Mouse (Mus musculus) cerebellum, adult 2 months (tissue): Measurements from ENCODE around the gene Synj2. TPM values are rescaled to one million over a fixed set of nuclear protein-coding genes. Genes with fewer than 3 reads are reported as not detected.

Source experiments
- DNase-seq, 2 experiments: peaks; one replicate each; pipeline ENCODE4 v3.0.0; 2021
- H3K27ac ChIP-seq: fragments of 200-500 bp; 2 replicates; pipeline ENCODE4 v1.5.1; 2012; ENCODE audit warnings: low read length, control low read depth, inconsistent platforms; ENCODE audit not compliant: insufficient read depth
- H3K27me3 ChIP-seq: fragments of 200-500 bp; 2 replicates; pipeline ENCODE4 v1.6.1; 2012; ENCODE audit warnings: inconsistent platforms, mild to moderate bottlenecking, low read length, moderate library complexity; ENCODE audit not compliant: control insufficient read depth, insufficient read depth
- H3K4me1 ChIP-seq: fragments of 200-500 bp; 2 replicates; pipeline ENCODE4 v1.6.1; 2011; ENCODE audit warnings: low read length; ENCODE audit not compliant: control insufficient read depth, insufficient read depth
- H3K4me3 ChIP-seq: fragments of 200-500 bp; replicated peaks from 2 replicates; pipeline ENCODE3; 2011; ENCODE audit warnings: mild to moderate bottlenecking, low read depth, low read length, control low read depth; ENCODE audit not compliant: insufficient read depth
- CTCF ChIP-seq: fragments of 200-500 bp; IDR thresholded peaks from 2 replicates; pipeline ENCODE4 v1.5.1; 2011; ENCODE audit warnings: low read depth, mild to moderate bottlenecking, control low read depth, low read length, moderate library complexity, borderline replicate concordance; ENCODE audit not compliant: insufficient read depth
- POLR2A ChIP-seq: fragments of 200-500 bp; IDR thresholded peaks from 2 replicates; pipeline ENCODE4 v1.6.1; 2011; ENCODE audit warnings: low read length, control low read depth, borderline replicate concordance; ENCODE audit not compliant: insufficient read depth
- WGBS: fragments of 180-500 bp; shearing (Covaris S2); methylation state at CpG from one replicate; pipeline ENCODE4 v1.1.7; 2018; 5-methylcytosine and 5-hydroxymethylcytosine counted together
- polyA plus RNA-seq: library from polyadenylated mRNA; depleted of rRNA; stranded (reverse); fragments of >200 nt; gene quantifications from 2 replicates; pipeline ENCODE4 v1.2.3, GENCODE M21; 2012

The Synj2 gene
- polyA plus RNA-seq, 1 experiment: 25.1 TPM

- no peak for DNase-seq
- 95% methylated on average over 5 of the region's 5 CpGs for WGBS
- Histone ChIP-seq H3K4me1 (peaks cover 25% of the 10 kb centered on the region), H3K4me3 (no peak overlapping the region), H3K27me3 (no peaks in the 10 kb centered on the region), H3K27ac (no peak overlapping the region)
- TF ChIP-seq CTCF (no peak), POLR2A (no peak)
Observed at GRCm38 (mm10) chr17:5992866-5993580, 51.9 kb downstream of the Synj2 start.

- TF ChIP-seq POLR2A (no peak), CTCF (no peak)
Observed at GRCm38 (mm10) chr17:5993581-5994260, 52.6 kb downstream of the Synj2 start.

GRCm38 (mm10) chr17:5994606-5995005 is 53.5 kb downstream of the Synj2 start:
- H3K27me3 ChIP-seq: no peaks in the 10 kb centered on the region
- H3K4me1 ChIP-seq: peaks cover 36% of the 10 kb centered on the region
- 46% methylated on average over 6 of the region's 6 CpGs for WGBS
- no peak overlapping the region for H3K4me3 ChIP-seq
- TF ChIP-seq POLR2A: no peak
- TF ChIP-seq CTCF: no peak
- H3K27ac ChIP-seq: no peak overlapping the region
- peak in 1 of 2 experiments; percentile 46 for DNase-seq

More at GRCm38 (mm10) chr17:5993581-5994260, 52.6 kb downstream of the Synj2 start:
- Histone ChIP-seq H3K27ac (no peak overlapping the region), H3K4me1 (peaks cover 29% of the 10 kb centered on the region), H3K27me3 (no peaks in the 10 kb centered on the region), H3K4me3 (no peak overlapping the region)
- 92% methylated on average over 3 of the region's 3 CpGs for WGBS
- no peak for DNase-seq

GRCm38 (mm10) chr17:5996589-5996988 is 55.5 kb downstream of the Synj2 start:
- Histone ChIP-seq H3K27ac (no peak overlapping the region), H3K27me3 (no peaks in the 10 kb centered on the region), H3K4me3 (no peak overlapping the region), H3K4me1 (peaks cover 49% of the 10 kb centered on the region)
- no peak for DNase-seq
- no peak for TF ChIP-seq POLR2A
- no peak for TF ChIP-seq CTCF
- WGBS: 95% methylated on average over 14 of the region's 14 CpGs

- Histone ChIP-seq H3K27ac (peak overlapping the region; percentile 22), H3K4me3 (no peak overlapping the region), H3K4me1 (peaks cover 55% of the 10 kb centered on the region), H3K27me3 (no peaks in the 10 kb centered on the region)
- WGBS: 4% methylated on average over 16 of the region's 16 CpGs
- TF ChIP-seq CTCF (no peak), POLR2A (no peak)
- peak; percentile 81 to 88 for DNase-seq
Observed at GRCm38 (mm10) chr17:5997380-5998234, 56.5 kb downstream of the Synj2 start.

- no peak overlapping the region for H3K27ac ChIP-seq
- H3K27me3 ChIP-seq: no peaks in the 10 kb centered on the region
- peaks cover 61% of the 10 kb centered on the region for H3K4me1 ChIP-seq
- TF ChIP-seq POLR2A (no peak), CTCF (no peak)
- no peak for DNase-seq
- no peak overlapping the region for H3K4me3 ChIP-seq
Observed at GRCm38 (mm10) chr17:5998235-5998500, 57.1 kb downstream of the Synj2 start.

- TF ChIP-seq POLR2A: no peak
- no peak for TF ChIP-seq CTCF
- H3K4me3 ChIP-seq: no peak overlapping the region
- H3K27me3 ChIP-seq: no peaks in the 10 kb centered on the region
- H3K27ac ChIP-seq: no peak overlapping the region
- 56% methylated on average over 5 of the region's 5 CpGs for WGBS
- peaks cover 61% of the 10 kb centered on the region for H3K4me1 ChIP-seq
- DNase-seq: no peak
Observed at GRCm38 (mm10) chr17:5999039-5999543, 58.0 kb downstream of the Synj2 start.
